ENCODE assay signal across 31 mouse cellular contexts in the genomic region with DNA sequence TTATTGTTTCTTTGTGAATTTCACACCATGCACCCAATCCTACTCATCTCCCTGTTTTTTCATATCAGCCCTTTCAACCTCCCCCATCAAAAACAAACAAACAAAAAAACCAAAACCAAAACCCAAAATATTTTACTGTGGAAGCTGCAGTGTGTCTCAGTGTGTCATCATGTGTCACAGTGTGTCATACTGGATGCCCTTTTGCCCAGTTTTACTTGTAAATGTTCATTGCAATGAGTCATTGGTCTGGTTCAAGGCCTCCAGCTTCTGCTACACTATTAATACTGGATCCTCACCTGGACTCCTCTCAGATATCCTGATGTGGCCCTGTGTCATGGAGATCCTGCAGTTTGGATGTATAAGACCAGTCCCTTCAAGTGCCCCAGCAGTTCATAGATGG.
DNase-seq lines count a peak whose midpoint lies in the region; ATAC-seq and TF ChIP-seq lines count a peak whose summit lies in the region.
"Had no signal": no experiment of that assay in that cellular context is flagged by ENCODE, and none has a peak within 500 bp of the region (broad histone marks: within the 10 kb centered on the region; RNA-seq: fewer than 3 reads in every experiment).

No protein-coding gene starts in this region.

- no peaks in the 10 kb centered on the region for H3K36me3 ChIP-seq in liver, postnatal 0 days (replicated peaks; ENCODE audit: insufficient read depth, low read length)
- H3K36me3 ChIP-seq in liver, embryonic 11.5 days (ENCODE audit: control insufficient read depth, insufficient read depth, low read length): no peaks in the 10 kb centered on the region
- no peaks in the 10 kb centered on the region for H3K36me3 ChIP-seq in C2C12 (ENCODE audit: control insufficient read depth, insufficient read depth)
- H3K36me3 ChIP-seq in small intestine, adult 2 months (ENCODE audit: control insufficient read depth, insufficient read depth, low read length): no peaks in the 10 kb centered on the region
- no peaks in the 10 kb centered on the region for H3K36me3 ChIP-seq in embryonic facial prominence, embryonic 10.5 days (replicated peaks)
- H3K36me3 ChIP-seq: forebrain, embryonic 12.5 days; heart, embryonic 12.5 days; hindbrain, embryonic 13.5 days; liver, embryonic 12.5 days; neural tube, embryonic 12.5 days; stomach, embryonic 15.5 days had no signal

- H3K4me1 ChIP-seq in liver, postnatal 0 days (ENCODE audit: insufficient read depth): peaks cover 8% of the 10 kb centered on the region
- peaks cover 2% of the 10 kb centered on the region; the same call in 1 of the 2 replicates for H3K4me1 ChIP-seq in liver, embryonic 11.5 days (replicated peaks; ENCODE audit: control insufficient read depth, insufficient read depth, low read length)
- H3K4me1 ChIP-seq in small intestine, adult 2 months (ENCODE audit: control insufficient read depth, insufficient read depth, insufficient read length, low read length): peaks cover 9% of the 10 kb centered on the region
- peaks cover 13% of the 10 kb centered on the region for H3K4me1 ChIP-seq in embryonic facial prominence, embryonic 10.5 days
- H3K4me1 ChIP-seq: heart, embryonic 12.5 days; hindbrain, embryonic 13.5 days; neural tube, embryonic 12.5 days; stomach, embryonic 15.5 days had no signal

- H3K79me3 ChIP-seq in C2C12 (ENCODE audit: low read depth): no peaks in the 10 kb centered on the region

- no peaks in the 10 kb centered on the region for H3K27me3 ChIP-seq in liver, postnatal 0 days (ENCODE audit: insufficient read depth, low read length)
- no peaks in the 10 kb centered on the region for H3K27me3 ChIP-seq in liver, embryonic 11.5 days (replicated peaks; ENCODE audit: control insufficient read depth, insufficient read depth, low read length)
- no peaks in the 10 kb centered on the region for H3K27me3 ChIP-seq in C2C12 (ENCODE audit: control insufficient read depth, insufficient read depth, insufficient read length)
- no peaks in the 10 kb centered on the region for H3K27me3 ChIP-seq in small intestine, adult 2 months (ENCODE audit: control insufficient read depth, insufficient read depth, low read length)
- H3K27me3 ChIP-seq in embryonic facial prominence, embryonic 10.5 days (replicated peaks; ENCODE audit: low read depth, poor library complexity, severe bottlenecking): no peaks in the 10 kb centered on the region; the same call in 1 of the 2 replicates
- H3K27me3 ChIP-seq: forebrain, embryonic 12.5 days; hindbrain, embryonic 13.5 days; neural tube, embryonic 12.5 days; stomach, embryonic 15.5 days had no signal

- H3K9ac ChIP-seq in liver, postnatal 0 days (replicated peaks): no peak overlapping the region
- H3K9ac ChIP-seq in liver, embryonic 11.5 days (ENCODE audit: low read depth, low read length): no peak overlapping the region
- H3K9ac ChIP-seq: forebrain, embryonic 12.5 days; heart, embryonic 12.5 days; hindbrain, embryonic 13.5 days; liver, embryonic 12.5 days; neural tube, embryonic 12.5 days; stomach, embryonic 15.5 days had no signal

- H3K27ac ChIP-seq in liver, postnatal 0 days (ENCODE audit: low read depth): peak overlapping the region; percentile 7; the same call in 1 of the 2 replicates
- H3K27ac ChIP-seq in liver, embryonic 11.5 days (ENCODE audit: low read depth, low read length): no peak overlapping the region
- H3K27ac ChIP-seq in small intestine, adult 2 months (ENCODE audit: insufficient read depth, low read depth, low read length): peak overlapping the region; percentile 26; the same call in 1 of the 2 replicates
- H3K27ac ChIP-seq in embryonic facial prominence, embryonic 10.5 days (replicated peaks): no peak overlapping the region
- H3K27ac ChIP-seq: forebrain, embryonic 12.5 days; gastrocnemius, adult 2 months; hindbrain, embryonic 13.5 days; kidney, postnatal 0 days; liver, embryonic 12.5 days; neural tube, embryonic 12.5 days; stomach, embryonic 15.5 days had no signal

- ATAC-seq in liver, postnatal 0 days: peak; percentile 81
- ATAC-seq in liver, embryonic 11.5 days (replicated peaks; ENCODE audit: low FRiP score): no peak
- ATAC-seq: CD4-positive, CD25-positive, alpha-beta regulatory T cell, adult 4 months; intestine, embryonic 16.5 days; lung, postnatal 0 days; midbrain, embryonic 16.5 days had no signal

- H3K4me3 ChIP-seq in liver, postnatal 0 days (ENCODE audit: low read depth, low read length): no peak overlapping the region
- no peak overlapping the region for H3K4me3 ChIP-seq in liver, embryonic 11.5 days (ENCODE audit: low read depth, low read length)
- H3K4me3 ChIP-seq in C2C12 (ENCODE audit: insufficient read depth, poor library complexity, severe bottlenecking): no peak overlapping the region
- no peak overlapping the region for H3K4me3 ChIP-seq in small intestine, adult 2 months (ENCODE audit: low read depth, low read length)
- no peak overlapping the region for H3K4me3 ChIP-seq in embryonic facial prominence, embryonic 10.5 days
- H3K4me3 ChIP-seq: erythroblast, embryonic 14.5 days; forebrain, embryonic 12.5 days; gastrocnemius, adult 2 months; heart, embryonic 12.5 days; hindbrain, embryonic 13.5 days; liver, embryonic 12.5 days; neural tube, embryonic 12.5 days; stomach, embryonic 15.5 days had no signal

- no peaks in the 10 kb centered on the region for H3K79me2 ChIP-seq in C2C12 (ENCODE audit: control insufficient read depth, insufficient read depth)

- H3K4me2 ChIP-seq in liver, postnatal 0 days (ENCODE audit: low read depth, low read length): no peak overlapping the region
- no peak overlapping the region for H3K4me2 ChIP-seq in liver, embryonic 11.5 days
- H3K4me2 ChIP-seq: forebrain, embryonic 12.5 days; heart, embryonic 12.5 days; hindbrain, embryonic 13.5 days; liver, embryonic 12.5 days; neural tube, embryonic 12.5 days; stomach, embryonic 15.5 days had no signal

- no peak overlapping the region for H3ac ChIP-seq in C2C12 (ENCODE audit: control insufficient read depth, insufficient read length, low read depth)

- TF ChIP-seq EP300 in liver, postnatal 0 days (IDR thresholded peaks at IDR 0.05; ENCODE audit: low read depth): no peak

- no peak for TF ChIP-seq POLR2A in small intestine, adult 2 months (IDR thresholded peaks at IDR 0.05; ENCODE audit: low read depth, low read length)

- H3K9me3 ChIP-seq in liver, postnatal 0 days (ENCODE audit: low read length): no peaks in the 10 kb centered on the region
- H3K9me3 ChIP-seq in liver, embryonic 11.5 days (ENCODE audit: control insufficient read depth, low read length): no peaks in the 10 kb centered on the region
- H3K9me3 ChIP-seq in embryonic facial prominence, embryonic 10.5 days: no peaks in the 10 kb centered on the region
- H3K9me3 ChIP-seq: forebrain, embryonic 12.5 days; heart, embryonic 12.5 days; hindbrain, embryonic 13.5 days; liver, embryonic 12.5 days; neural tube, embryonic 12.5 days; stomach, embryonic 15.5 days had no signal

- DNase-seq in liver, postnatal 0 days: no peak
- DNase-seq in liver, embryonic 11.5 days (ENCODE audit: low spot score): no peak
- DNase-seq in adrenal gland, postnatal 14 days: peak; percentile 11
- no peak for DNase-seq in embryonic facial prominence, embryonic 10.5 days (ENCODE audit: low spot score)
- DNase-seq in lung, postnatal 10 days: no peak
- no peak for DNase-seq in right cerebral cortex, postnatal 14 days
- DNase-seq: cerebellum, adult 18-20 months; cerebellum, postnatal 10 days; gastrocnemius, adult 2 months; gastrocnemius, postnatal 36 days; heart, adult 18-20 months; heart, postnatal 4 days; kidney, adult 8-10 months; kidney, postnatal 4 days; layer of hippocampus, postnatal 36 days; lung, adult 18-20 months; thymus, postnatal 14 days had no signal

- TF ChIP-seq CTCF in liver, postnatal 0 days (IDR thresholded peaks at IDR 0.05; ENCODE audit: low read depth): no peak
- TF ChIP-seq CTCF in C2C12 (IDR thresholded peaks at IDR 0.05; ENCODE audit: control insufficient read depth, insufficient read depth, insufficient read length): no peak
- no peak for TF ChIP-seq CTCF in small intestine, adult 2 months (IDR thresholded peaks at IDR 0.05; ENCODE audit: extremely low read depth, insufficient read length, insufficient replicate concordance, low read depth, low read length)

TF ChIP-seq in C2C12, 6 proteins besides CTCF, POLR2A, EP300 and RAD21:
- TF ChIP-seq FOSL1 (IDR thresholded peaks at IDR 0.05; ENCODE audit: insufficient read depth, low read length, poor library complexity, severe bottlenecking) (peak; percentile 97), MYOD1 (IDR thresholded peaks at IDR 0.05; ENCODE audit: control insufficient read depth, insufficient read length, low read depth) (peak; percentile 26), MAX (IDR thresholded peaks at IDR 0.05) (peak; percentile 41), CEBPB (IDR thresholded peaks at IDR 0.05; ENCODE audit: low read depth) (peak; percentile 56), MYOG (IDR thresholded peaks at IDR 0.05; ENCODE audit: control insufficient read depth, extremely low read depth, insufficient read length) (no peak), USF1 (IDR thresholded peaks at IDR 0.05; ENCODE audit: low read depth) (peak; percentile 1)

Comparison
In these comparisons a context has a peak if more than half of its experiments do, and no peak if none do; other contexts are left out.
1. H3K27ac ChIP-seq: peak in liver, postnatal 0 days (single experiment) and small intestine, adult 2 months (single experiment); none in liver, embryonic 11.5 days (single experiment) and embryonic facial prominence, embryonic 10.5 days (single experiment).